Mouse (Mus musculus) megakaryocyte, embryonic 14.5 days (primary cell): ENCODE data around the gene Mettl8.

Source experiments
- FLI1 ChIP-seq: IDR thresholded peaks from 2 replicates; pipeline ENCODE4 v1.6.1; 2012; ENCODE audit warnings: low read length, inconsistent platforms, mixed read lengths
- GATA1 ChIP-seq: IDR thresholded peaks from 3 replicates; pipeline ENCODE4 v1.6.1; 2012; ENCODE audit warnings: mixed read lengths, low read length, inconsistent platforms, borderline replicate concordance

DNA sequence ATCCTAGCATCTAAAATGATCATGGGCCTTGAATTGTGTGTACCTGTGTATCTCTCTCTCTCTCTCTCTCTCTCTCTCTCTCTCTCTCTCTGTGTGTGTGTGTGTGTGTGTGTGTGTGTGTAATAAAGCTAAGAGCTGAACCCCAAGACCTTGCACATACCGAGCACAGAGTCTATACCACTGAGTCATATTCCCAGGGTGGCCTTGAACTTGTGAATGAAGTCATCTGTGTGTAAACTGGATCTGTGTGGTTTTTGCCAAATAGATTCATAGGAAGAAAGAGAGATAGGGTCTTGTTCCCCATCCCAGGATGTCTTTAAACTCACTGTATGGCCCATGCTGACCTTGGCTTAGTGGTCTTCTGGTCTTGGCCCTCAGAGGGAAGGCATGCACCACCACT is 121.9 kb downstream of the Mettl8 start:
- TF ChIP-seq GATA1 = no peak
- no peak for TF ChIP-seq FLI1
